Mouse (Mus musculus) hematopoietic stem cell, adult 5-6 weeks (primary cell): Measurements from ENCODE around the gene 1700029P11Rik. TPM values are rescaled to one million over a fixed set of nuclear protein-coding genes. Genes with fewer than 3 reads are reported as not detected.

Experiments used
- ATAC-seq, 2 experiments: fragments of 125-278 bp in 1 of 2; replicated peaks in 1 of 2; 2 replicates each; pipeline ENCODE4 v1.8.0; 2016 to 2017; ENCODE audit warnings: inconsistent platforms in 2 of 2, mild to moderate bottlenecking in 2 of 2, moderate number of reproducible peaks in 2 of 2, low read depth in 1 of 2, moderate TSS enrichment in 1 of 2; ENCODE audit not compliant: low FRiP score in 2 of 2, poor library complexity in 2 of 2, severe bottlenecking in 2 of 2, insufficient read depth in 1 of 2, low TSS enrichment in 1 of 2
- total RNA-seq: library from RNA; stranded (forward); fragments of 172-1452, 232-1000 nt; gene quantifications from 2 replicates; pipeline ENCODE4 v1.2.3, GENCODE M21; 2017

Gene 1700029P11Rik
- not detected in 2 replicates for total RNA-seq

DNA sequence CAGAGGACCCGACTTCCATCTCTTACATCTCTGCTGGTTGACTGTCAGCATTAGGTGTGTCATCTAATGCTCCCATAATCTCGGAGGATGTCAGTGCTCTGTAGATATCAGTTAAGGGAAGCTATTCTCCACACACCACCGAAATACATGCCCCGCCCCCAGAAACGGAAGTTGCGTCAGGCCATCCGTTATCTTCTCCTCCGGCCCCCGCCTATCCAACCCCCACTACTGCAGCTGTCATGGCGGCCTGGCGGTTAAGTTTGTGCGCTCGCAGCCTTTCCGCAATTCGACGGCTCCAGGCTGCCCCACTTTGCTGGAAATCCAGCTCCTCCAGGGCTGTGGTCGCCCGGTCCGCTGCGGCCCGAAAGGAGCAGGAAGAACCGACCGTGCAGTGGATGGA is at the start of gene 1700029P11Rik:
Gene 1700029P11Rik (plus strand): TSS at position 220 of the 400 bp plus-strand sequence.
- ATAC-seq: no peak

DNA sequence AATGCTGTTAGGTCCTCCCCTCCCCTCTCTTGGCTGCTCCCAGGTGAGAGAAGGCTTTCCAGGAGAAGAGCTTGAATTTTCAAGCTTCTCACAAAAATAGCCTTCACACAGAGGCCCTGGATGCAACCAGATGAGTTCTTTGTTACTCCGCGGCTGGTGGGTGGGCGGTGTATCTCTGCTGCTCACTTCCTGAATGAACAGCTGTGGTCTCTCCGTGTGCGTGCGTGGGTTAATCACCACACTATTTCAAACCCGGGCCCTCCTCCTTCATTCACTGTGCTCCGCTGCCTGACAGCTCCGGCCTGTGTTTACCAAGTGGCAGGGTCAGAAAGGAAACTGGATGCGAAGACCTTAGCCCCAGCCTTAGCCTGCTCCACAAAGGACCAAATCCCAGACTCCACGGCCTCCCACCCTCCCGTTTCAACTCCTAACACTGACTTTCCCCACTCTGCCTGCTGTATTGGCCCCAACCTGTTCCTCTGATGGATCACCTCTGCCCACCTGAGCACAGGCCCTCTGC is 47.3 kb upstream of the 1700029P11Rik start:
- no peak; a peak in 1 of 4 replicates for ATAC-seq

DNA sequence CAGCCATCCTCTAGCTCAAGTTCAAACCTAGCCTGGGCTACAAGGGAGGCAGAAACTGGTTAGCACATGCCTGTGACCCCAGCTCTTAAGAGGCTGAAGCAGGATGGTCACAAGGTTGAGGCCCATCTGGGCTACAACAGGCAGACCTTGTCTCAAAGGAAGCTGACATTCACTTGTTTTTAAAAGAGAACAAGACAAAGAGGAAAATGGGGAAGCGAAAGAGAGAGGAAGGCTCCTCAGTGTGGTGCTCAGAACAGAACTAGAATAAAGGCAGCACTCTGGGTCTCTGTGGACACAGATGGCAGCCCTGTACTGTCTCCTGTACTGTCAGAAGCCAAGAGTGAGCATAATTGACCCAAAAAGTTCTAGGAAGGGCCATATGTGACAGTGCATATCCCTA is 46.4 kb upstream of the 1700029P11Rik start:
- ATAC-seq: no peak

DNA sequence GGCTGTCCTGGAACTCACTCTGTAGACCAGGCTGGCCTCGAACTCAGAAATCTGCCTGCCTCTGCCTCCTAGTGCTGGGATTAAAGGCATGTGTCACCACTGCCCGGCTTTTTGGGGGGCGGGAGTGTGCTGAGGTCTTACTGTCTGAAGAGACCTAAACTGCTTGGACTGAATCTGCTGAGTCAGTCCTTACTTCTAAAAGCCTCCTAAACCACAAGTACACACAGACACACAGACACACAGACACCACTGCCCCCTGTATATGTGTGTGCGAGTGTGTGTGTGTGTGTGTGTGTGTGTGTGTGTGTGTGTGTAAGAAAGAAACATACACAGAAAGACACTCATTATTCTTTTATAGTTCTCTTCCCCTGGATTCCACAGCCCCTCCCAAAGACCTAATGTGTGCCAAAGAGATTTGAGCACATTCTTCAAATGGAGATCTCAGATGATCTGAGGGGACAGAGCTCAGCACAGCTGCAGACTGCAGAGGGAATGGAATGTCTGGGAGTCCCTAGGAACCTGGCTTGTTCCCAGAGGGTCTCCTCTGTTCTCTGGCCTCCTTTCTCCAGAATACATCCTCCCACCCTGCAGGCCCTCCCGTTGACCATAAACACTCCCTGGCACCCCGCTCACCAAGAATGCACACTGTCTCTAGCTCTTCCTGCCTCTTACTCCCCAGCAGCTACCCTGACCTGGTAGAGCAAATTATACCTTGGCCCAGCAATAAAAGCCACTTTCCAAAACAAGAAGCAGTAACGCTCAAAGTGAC is 44.3 kb upstream of the 1700029P11Rik start:
- no peak for ATAC-seq

DNA sequence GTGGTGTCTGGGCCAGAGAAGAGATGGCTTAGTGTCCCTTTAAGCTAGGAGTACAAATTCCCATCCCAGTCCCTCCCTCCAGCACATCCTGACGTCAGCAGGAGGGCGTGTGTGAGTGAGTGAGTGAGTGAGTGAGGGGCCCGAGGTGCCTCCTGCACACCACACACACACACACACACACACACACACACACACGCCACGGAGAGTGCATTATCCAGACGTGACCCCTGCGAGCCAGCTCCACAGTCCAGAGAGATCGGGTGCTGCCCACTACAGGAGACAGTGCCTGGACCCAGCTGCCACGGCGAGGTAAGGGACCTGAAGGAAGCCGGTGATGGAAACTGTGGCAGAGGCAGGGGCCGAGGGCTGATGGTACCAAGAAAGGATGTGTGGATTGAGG is 43.7 kb upstream of the 1700029P11Rik start, which contains the start of gene Csdc2:
Gene Csdc2 (plus strand): TSS at position 81 of the 400 bp plus-strand sequence.
- ATAC-seq: no peak

DNA sequence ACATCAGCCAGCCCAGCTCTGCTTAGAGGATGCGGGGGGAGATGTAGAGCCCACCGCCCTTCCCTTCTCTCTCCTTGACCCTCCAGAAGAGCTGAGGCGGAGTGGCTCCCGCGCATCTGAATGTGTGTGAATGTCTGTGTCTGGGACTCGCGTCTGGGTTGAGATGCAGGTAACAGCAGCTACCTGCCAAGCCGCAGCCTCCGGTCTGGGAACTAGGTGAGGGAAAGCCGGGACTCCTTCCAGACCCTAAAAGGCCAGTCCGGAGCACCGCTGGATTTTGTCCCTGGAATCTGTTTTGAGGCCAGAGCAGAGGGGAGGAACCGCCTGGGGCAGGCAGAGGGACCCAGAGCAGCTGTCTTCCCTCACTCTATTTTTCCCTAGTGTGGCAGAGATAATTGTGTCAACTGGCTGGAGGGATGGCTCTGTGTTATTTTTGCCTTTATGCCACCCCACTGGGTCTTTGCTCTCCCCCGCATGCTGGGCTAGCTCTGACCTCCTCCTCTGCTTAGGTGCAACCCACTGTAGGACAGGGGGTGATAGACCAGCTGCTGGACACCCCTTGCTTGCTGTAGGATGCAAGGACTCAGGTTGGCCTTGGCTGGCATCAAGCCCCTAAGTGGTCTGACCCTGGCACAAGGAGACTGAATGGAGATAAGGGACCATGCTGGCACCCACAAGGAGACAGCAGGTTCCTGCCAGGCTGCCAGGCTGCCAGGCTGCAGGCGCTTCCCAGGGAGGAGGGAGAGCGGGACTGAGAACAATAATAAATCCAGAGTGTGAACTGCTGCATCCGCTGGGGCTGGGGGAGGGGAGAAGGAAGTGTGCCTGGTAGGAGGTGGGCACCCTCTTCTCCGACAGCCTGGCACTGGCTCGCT is 43.0 kb upstream of the 1700029P11Rik start:
- no peak for ATAC-seq

DNA sequence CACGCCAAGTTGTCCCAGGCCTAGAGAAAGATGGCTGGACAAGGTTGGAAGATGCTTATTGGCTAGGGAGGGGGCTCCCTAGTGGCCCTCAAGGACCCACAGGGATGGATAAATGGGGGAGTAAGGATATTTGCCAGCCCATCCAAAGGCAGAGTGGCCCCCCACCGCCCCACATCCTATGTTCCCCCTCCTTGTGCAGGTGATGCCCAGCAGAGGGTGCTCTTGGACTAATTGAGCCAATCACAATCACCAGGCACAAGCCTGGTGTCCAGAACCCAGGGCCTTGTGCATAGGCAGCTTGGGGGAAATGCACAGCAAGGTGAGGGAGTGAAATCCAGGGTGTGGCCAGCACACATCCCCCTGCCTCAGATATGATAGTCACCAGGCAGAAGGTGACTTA is 42.1 kb upstream of the 1700029P11Rik start:
- ATAC-seq: peak in 1 of 2 experiments; percentile 41; a peak in 1 of 4 replicates

DNA sequence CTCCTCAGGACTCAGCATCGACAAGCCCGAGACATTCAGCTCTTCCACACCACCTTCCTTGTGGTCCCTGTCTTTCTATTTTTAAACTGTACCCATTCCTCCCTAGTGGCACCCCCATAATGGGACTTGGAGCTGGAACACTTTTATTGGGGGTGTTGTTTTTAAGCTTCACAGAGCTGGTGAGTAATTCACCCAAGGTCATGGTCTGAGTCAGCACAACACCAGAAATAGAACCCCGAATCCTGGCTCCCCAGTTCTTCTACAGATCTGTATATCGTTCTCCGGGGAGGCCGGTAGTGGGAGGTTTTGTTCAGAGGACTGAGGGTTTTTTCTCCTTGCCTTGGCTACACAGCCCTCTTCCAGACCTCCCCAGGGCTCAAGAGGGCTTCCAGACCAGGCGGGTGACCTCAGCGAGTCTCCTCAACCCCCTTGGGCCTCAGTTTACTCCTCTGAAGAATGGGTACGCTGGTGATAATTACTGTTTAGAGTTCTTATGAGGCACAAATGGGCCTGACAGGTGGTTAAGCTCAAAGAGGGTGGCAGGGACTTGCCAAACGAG is 41.1 kb upstream of the 1700029P11Rik start:
- no peak for ATAC-seq

DNA sequence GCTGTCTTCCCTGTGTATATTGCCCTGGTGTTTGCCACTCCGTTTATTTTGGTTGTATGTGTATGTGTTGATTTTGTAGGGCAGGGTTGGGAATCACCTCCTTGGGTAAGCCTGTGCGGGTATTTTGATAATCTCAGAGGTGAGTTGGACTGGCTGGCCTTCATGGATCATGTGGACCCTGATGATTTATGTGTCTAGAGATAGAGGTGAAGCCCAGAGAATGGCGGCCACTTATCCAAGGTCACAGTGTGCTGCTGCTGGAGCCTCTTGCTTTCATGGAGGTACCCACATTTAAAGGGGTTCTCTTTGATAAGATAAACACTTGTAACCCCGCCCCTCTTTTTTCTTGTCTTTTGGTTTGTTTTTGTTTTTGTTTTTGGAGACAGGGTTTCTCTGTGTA is 40.6 kb upstream of the 1700029P11Rik start:
- ATAC-seq: no peak

DNA sequence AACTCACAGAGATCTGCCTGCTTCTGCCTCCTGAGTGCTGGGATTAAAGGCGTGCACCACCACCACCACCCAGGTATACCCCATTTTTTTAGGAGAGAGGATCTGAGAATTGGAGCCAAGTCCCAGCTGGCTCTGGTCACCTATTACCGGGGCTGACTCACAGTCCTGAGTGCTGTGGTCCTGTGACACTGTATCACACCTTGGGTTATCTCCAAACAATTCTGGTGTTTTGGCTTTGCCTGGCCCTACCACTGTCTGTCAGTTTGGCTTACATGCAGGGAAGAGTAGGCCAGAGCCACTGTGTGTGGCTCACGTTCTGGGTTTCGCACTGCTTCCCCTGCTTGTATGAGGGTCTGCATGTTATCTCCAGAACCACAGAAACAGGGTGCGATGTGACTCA is 40.1 kb upstream of the 1700029P11Rik start:
- no peak for ATAC-seq

DNA sequence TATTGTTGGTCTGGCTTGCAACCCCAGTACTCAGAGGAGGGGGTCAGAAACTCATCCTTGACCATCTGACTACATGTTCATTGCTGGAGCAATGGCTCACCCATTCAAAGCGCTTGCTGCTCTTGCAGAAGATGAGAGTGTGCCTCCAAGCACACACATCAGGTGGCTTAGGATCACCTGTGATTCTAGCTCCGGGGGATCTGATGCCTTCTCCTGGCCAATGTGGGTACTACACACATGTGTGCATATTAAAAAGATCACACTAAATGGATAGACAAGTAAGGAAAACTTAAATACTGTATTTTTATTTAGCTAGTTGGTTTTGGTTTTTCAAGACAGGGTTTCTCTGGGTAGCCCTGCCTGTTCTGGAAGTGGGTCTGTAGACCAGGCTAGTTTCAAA is 39.3 kb upstream of the 1700029P11Rik start:
- ATAC-seq: no peak

DNA sequence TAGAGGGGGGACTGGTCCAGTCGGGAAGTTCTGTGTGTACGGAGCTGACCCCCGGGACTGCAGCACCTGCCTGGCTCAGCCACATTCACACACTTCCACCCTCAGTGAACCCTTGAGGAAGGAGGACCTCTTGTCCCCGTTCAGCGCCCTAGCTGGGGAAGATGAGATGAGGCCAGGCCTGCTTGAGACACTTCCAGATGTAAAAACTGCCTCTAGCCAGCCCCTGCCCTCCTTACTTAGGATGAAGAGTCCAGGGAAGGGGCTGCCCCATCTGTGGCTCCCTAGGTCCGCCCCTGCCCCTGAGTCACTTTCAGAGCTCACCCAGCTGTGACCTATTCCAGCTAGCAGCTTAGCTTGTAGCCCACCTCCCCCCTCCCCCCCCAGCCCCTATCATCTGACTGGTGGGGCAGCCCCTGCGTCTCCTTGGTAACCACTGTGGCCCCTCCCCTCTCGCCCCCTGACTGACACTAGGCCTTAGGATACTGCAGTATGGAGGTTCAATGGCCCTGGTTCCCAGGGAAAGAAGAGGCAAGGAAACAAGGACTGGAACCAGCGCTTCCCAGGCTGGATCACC is 37.1 kb upstream of the 1700029P11Rik start:
- ATAC-seq: no peak

DNA sequence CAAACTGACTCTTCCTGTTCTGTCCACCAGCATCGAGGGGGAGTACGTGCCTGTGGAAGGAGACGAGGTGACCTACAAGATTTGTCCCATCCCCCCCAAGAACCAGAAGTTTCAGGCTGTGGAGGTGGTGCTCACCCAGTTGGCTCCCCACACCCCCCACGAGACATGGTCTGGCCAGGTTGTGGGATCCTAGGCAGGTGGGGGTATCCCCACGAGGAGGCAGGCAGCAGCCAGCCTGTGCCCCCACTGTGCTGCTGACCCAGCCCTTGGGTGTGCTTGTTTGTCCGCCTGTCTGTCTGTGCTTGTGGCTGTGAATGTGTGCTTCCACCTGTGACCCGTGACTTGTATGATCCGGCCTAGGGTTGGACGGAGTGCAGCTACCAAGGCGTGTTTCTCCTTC is 31.3 kb upstream of the 1700029P11Rik start:
- ATAC-seq: no peak

DNA sequence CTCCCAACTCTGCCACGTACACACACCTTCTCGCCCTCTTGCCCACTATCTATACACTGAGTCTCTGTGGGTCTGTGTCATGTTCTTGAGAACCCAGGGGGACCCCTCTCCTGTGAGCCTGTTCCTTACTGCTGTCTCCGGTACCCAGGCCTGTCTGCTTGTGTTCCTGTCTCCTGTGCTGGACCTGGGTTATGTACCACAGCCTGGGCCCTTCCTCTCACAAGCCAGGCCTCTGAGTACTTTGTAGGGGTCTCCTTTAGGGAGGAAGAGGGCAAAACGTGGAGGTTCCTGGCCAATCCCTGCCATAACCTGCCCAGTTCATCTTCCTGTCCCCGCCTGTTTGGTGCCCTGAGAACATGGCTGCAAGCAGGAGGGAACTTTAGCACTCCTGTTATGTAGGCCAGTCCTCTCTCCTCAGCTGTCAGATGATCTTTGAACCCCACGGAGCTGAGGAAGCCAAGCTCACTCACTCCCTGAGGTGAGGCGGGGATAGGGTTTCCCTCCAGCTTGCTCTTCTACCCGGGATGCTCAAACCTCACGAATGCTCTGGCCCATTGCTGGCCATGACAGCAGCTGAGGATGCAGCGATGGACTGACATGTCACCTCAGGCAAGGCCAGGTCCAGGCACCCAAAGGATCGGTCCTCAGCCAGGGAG is 30.7 kb upstream of the 1700029P11Rik start:
- no peak for ATAC-seq

DNA sequence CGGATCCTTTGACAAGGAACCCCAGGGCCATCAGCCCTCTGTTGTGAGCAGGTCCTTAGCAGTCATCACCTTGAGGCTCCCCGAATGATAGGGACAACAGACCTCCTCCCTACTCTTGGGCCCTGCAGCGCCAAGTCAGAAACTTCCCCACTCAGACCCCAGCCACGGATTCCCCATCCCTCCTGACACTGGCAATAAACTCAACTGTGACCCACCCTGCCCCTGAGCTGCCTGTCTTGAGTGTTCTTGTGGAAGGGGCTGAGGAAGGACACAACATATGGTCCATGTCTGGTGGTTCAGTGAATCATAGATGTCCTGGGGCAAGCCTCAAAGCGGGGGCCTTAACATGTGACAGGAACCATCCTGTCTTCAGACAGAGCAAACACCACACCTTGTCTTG is 29.6 kb upstream of the 1700029P11Rik start:
- no peak for ATAC-seq

DNA sequence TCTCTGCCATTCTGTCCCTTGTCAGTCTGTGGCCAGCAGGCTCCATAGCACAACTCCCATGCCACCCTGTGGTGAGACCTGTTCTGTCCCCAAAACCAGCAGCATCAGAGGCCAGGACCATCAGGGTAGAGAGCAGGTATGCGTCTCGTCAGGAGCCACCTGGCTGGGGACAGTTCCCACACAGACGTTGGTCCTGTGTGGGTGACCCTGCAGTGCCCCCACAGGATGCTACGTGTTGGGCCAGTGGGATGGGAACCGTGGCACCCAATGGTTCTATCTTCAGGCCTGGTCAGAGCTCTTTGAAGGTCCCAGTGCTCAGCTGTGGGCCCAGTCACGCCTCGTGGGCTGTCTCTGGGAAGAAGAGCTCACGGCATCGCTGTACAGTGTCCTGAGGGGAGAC is 29.2 kb upstream of the 1700029P11Rik start:
- no peak for ATAC-seq

DNA sequence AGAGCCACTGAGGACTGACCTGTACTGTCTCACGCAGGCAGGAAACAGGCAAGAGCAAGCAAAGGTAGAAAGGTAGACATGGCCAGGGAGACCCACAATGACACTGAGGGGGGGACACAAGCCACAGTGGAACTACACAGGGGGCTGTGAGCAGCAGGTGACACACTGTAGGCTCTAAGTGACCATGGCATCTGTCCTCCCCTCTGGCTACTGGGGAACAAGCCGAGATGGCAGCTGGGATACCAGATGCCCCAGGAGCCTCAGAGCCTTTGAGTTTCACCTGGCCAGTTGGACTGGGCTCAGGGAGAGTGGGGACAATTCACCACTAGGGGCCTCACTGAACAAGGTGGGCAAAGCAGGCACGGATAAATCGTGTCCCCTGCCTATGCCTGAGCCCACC is 28.0 kb upstream of the 1700029P11Rik start:
- no peak for ATAC-seq
